8 mouse cellular contexts compared by ENCODE assay signal in genomic region chr11:55460559-55461018, GRCm38 (mm10). TPM values are rescaled to one million over a fixed set of nuclear protein-coding genes. Genes with fewer than 3 reads are reported as not detected.
DNase-seq lines count a peak whose midpoint lies in the region; ATAC-seq and TF ChIP-seq lines count a peak whose summit lies in the region.

No protein-coding gene starts in this region.

- H3K4me1 ChIP-seq in cerebellum, adult 2 months (ENCODE audit: control insufficient read depth, insufficient read depth, low read length), result no peaks in the 10 kb centered on the region
- H3K4me1 ChIP-seq in heart, embryonic 14.5 days (ENCODE audit: control insufficient read depth in 2 of 2, insufficient read depth in 2 of 2, low read length in 2 of 2), result peaks cover 13 to 15% of the 10 kb centered on the region in 2 experiments

- H3K9ac ChIP-seq in heart, embryonic 14.5 days (ENCODE audit: low read length), result peak overlapping the region; percentile 77

- no peak for TF ChIP-seq POLR2A in cerebellum, adult 2 months (IDR thresholded peaks at IDR 0.05; ENCODE audit: borderline replicate concordance, insufficient read depth, low read length)
- no peak for TF ChIP-seq POLR2A in myocyte (IDR thresholded peaks at IDR 0.05; ENCODE audit: insufficient read length, low read depth)

- H3K4me2 ChIP-seq in heart, embryonic 14.5 days (ENCODE audit: low read length), result peak overlapping the region; percentile 92
- peak overlapping the region; percentile 98 for H3K4me2 ChIP-seq in myocyte (ENCODE audit: low read depth)

- WGBS in cerebellum, adult 2 months, result 1% methylated on average over 17 of the region's 17 CpGs
- WGBS in heart, embryonic 14.5 days, result under 1% methylated on average over 17 of the region's 17 CpGs

- peaks cover 3% of the 10 kb centered on the region; the same call in 1 of the 2 replicates for H3K36me3 ChIP-seq in heart, embryonic 14.5 days (ENCODE audit: control insufficient read depth, insufficient read depth, low read length)
- no peaks in the 10 kb centered on the region for H3K36me3 ChIP-seq in myocyte (ENCODE audit: control insufficient read depth, insufficient read depth)

- H3K9me3 ChIP-seq in heart, embryonic 14.5 days (ENCODE audit: control insufficient read depth, low read length), result no peaks in the 10 kb centered on the region

- ATAC-seq in heart, embryonic 14.5 days (ENCODE audit: insufficient number of reproducible peaks, insufficient read depth, low FRiP score, low read depth), result peak; percentile 28

- H3K79me2 ChIP-seq in myocyte (ENCODE audit: control insufficient read depth, insufficient read depth), result peaks cover 29% of the 10 kb centered on the region

- H3ac ChIP-seq in myocyte (ENCODE audit: control insufficient read depth, insufficient read length), result peak overlapping the region; percentile 4

- peak overlapping the region; percentile 76 for H3K4me3 ChIP-seq in cerebellum, adult 2 months (replicated peaks; ENCODE audit: insufficient read depth, low read depth, low read length)
- peak overlapping the region; percentile 78 to 83 for H3K4me3 ChIP-seq in heart, embryonic 14.5 days (ENCODE audit: control insufficient read depth in 1 of 2, insufficient read depth in 1 of 2, low read depth in 1 of 2, low read length in 2 of 2)
- peak overlapping the region; percentile 72 for H3K4me3 ChIP-seq in myocyte

- H3K27ac ChIP-seq in cerebellum, adult 2 months (ENCODE audit: insufficient read depth, low read length), result peak overlapping the region; percentile 3; the same call in 1 of the 2 replicates
- peak overlapping the region; percentile 56 to 83 for H3K27ac ChIP-seq in heart, embryonic 14.5 days (replicated peaks in 1 of 2; ENCODE audit: control insufficient read depth in 1 of 2, insufficient read depth in 1 of 2, low read depth in 2 of 2, low read length in 2 of 2)

- TF ChIP-seq CTCF in cerebellum, adult 2 months (IDR thresholded peaks at IDR 0.05; ENCODE audit: borderline replicate concordance, insufficient read depth, low read depth, low read length), result no peak

- H3K27me3 ChIP-seq in cerebellum, adult 2 months (ENCODE audit: control insufficient read depth, insufficient read depth, low read length), result no peaks in the 10 kb centered on the region
- H3K27me3 ChIP-seq in heart, embryonic 14.5 days (ENCODE audit: control insufficient read depth, insufficient read depth, low read length), result no peaks in the 10 kb centered on the region
- H3K27me3 ChIP-seq in myocyte (ENCODE audit: control insufficient read depth, insufficient read depth, insufficient read length), result no peaks in the 10 kb centered on the region

- DNase-seq in cerebellum, adult 2 months, result no peak
- DNase-seq in cerebellum, adult 11-12 months, result no peak
- peak; percentile 41 for DNase-seq in urinary bladder, postnatal 14 days (ENCODE audit: low spot score)
- no peak for DNase-seq in urinary bladder, postnatal 4 days (ENCODE audit: low spot score in 2 of 2)
- DNase-seq in liver, result peak; percentile 41
- no peak for DNase-seq in frontal cortex, postnatal 25 days (ENCODE audit: low spot score in 2 of 2)

TF ChIP-seq in myocyte, 11 proteins besides CTCF, POLR2A, EP300 and RAD21:
- TF ChIP-seq REST (IDR thresholded peaks at IDR 0.05; ENCODE audit: insufficient read depth, insufficient read length) (no peak), TCF3 (IDR thresholded peaks at IDR 0.05; ENCODE audit: insufficient read length, low read depth) (no peak), E2F4 (IDR thresholded peaks at IDR 0.05; ENCODE audit: insufficient read depth) (no peak), USF1 (IDR thresholded peaks at IDR 0.05; ENCODE audit: low read depth) (no peak), MYOG (IDR thresholded peaks at IDR 0.05; ENCODE audit: control insufficient read depth in 1 of 3, insufficient read depth in 1 of 3, insufficient read length in 2 of 3, low read depth in 2 of 3) (no peak), POLR2AphosphoS2 (IDR thresholded peaks at IDR 0.05; ENCODE audit: insufficient read length, low read depth) (no peak), TCF12 (IDR thresholded peaks at IDR 0.05; ENCODE audit: insufficient read depth, poor library complexity, severe bottlenecking) (no peak), MAX (IDR thresholded peaks at IDR 0.05; ENCODE audit: low read depth) (no peak), CEBPB (IDR thresholded peaks at IDR 0.05; ENCODE audit: insufficient read depth, poor library complexity, severe bottlenecking) (no peak), MYOD1 (IDR thresholded peaks at IDR 0.05; ENCODE audit: control insufficient read depth in 1 of 3, insufficient read length in 2 of 3, low read depth in 2 of 3) (no peak), SRF (IDR thresholded peaks at IDR 0.05; ENCODE audit: control insufficient read depth, insufficient read length, low read depth) (no peak)
TF ChIP-seq in myocyte: peak in this region for 0.

RNA-seq across cellular contexts. Expression of gene Atox1, which starts 0.5 kb away (rescaled TPM):
- polyA plus RNA-seq in cerebellum, adult 2 months (2012; rRNA removed), result 203 and 218 TPM in 2 replicates
- polyA plus RNA-seq in heart, embryonic 14.5 days (2014; fragmentation: Nextera tagmentation; extraction: Ambion mirVana), result 311 and 354 TPM in 2 replicates
- polyA plus RNA-seq in myocyte (2012; fragmentation: generic; extraction: Trizol), result 264 TPM

RNA-seq across cellular contexts. Expression of gene G3bp1, which starts 8.9 kb away (rescaled TPM):
- 21.3 and 22.8 TPM in 2 replicates for polyA plus RNA-seq in cerebellum, adult 2 months (2012; rRNA removed)
- polyA plus RNA-seq in heart, embryonic 14.5 days (2014; fragmentation: Nextera tagmentation; extraction: Ambion mirVana), result 103 and 104 TPM in 2 replicates
- polyA plus RNA-seq in myocyte (2012; fragmentation: generic; extraction: Trizol), result 52.2 TPM

RNA-seq across cellular contexts. Expression of gene Sparc, which starts 37.6 kb away (rescaled TPM):
- 1,317 and 1,324 TPM in 2 replicates for polyA plus RNA-seq in cerebellum, adult 2 months (2012; rRNA removed)
- 1,748 and 1,849 TPM in 2 replicates for polyA plus RNA-seq in heart, embryonic 14.5 days (2014; fragmentation: Nextera tagmentation; extraction: Ambion mirVana)
- polyA plus RNA-seq in myocyte (2012; fragmentation: generic; extraction: Trizol), result 1,961 TPM

Comparison
In these comparisons a context has a peak if more than half of its experiments do, and no peak if none do; other contexts are left out.
1. DNase-seq: peak in urinary bladder, postnatal 14 days (single experiment) and liver (single experiment); none in cerebellum, adult 2 months (0 of 2), cerebellum, adult 11-12 months (single experiment), urinary bladder, postnatal 4 days (0 of 2) and frontal cortex, postnatal 25 days (0 of 2).
2. Peak in every context shown above with its lines, with median percentiles within 50 percentile points of each other: H3K4me3 ChIP-seq.